Mouse (Mus musculus): ENCODE data around the gene Rflna.
A peak's percentile ranks its signal among the peaks of the same experiment; 100 is the strongest.

Rflna gene

GRCm38 (mm10) chr5:125002969-125003872, at the start of gene Rflna:
Rflna (plus strand) TSS chr5:125003221.
- peak; percentile 77 for DNase-seq (ENCODE audit: low spot score)

GRCm38 (mm10) chr5:124954404-124955305, 48.4 kb upstream of the Rflna start:
- DNase-seq (ENCODE audit: low spot score), result no peak

GRCm38 (mm10) chr5:124957491-124957890, 45.5 kb upstream of the Rflna start:
- DNase-seq (ENCODE audit: low spot score), result no peak

GRCm38 (mm10) chr5:124959099-124959498, 43.9 kb upstream of the Rflna start:
- no peak for DNase-seq (ENCODE audit: low spot score)

- DNase-seq (ENCODE audit: low spot score), result peak; percentile 60
These were observed 42.7 kb upstream of the Rflna start for GRCm38 (mm10) chr5:124960131-124960901.

- no peak for DNase-seq (ENCODE audit: low spot score)
These were observed 41.6 kb upstream of the Rflna start for GRCm38 (mm10) chr5:124961433-124961832.

GRCm38 (mm10) chr5:124962761-124963160, 40.3 kb upstream of the Rflna start:
- no peak for DNase-seq (ENCODE audit: low spot score)

GRCm38 (mm10) chr5:124963806-124964672, 39.0 kb upstream of the Rflna start:
- peak; percentile 83 for DNase-seq (ENCODE audit: low spot score)

GRCm38 (mm10) chr5:124966622-124967332, 36.2 kb upstream of the Rflna start:
- no peak for DNase-seq (ENCODE audit: low spot score)

- DNase-seq (ENCODE audit: low spot score), result peak; percentile 70
These were observed 33.2 kb upstream of the Rflna start for GRCm38 (mm10) chr5:124969790-124970189.

- no peak for DNase-seq (ENCODE audit: low spot score)
These were observed 16.8 kb upstream of the Rflna start for GRCm38 (mm10) chr5:124986222-124986621.

GRCm38 (mm10) chr5:124986656-124987055, 16.4 kb upstream of the Rflna start:
- no peak for DNase-seq (ENCODE audit: low spot score)

- DNase-seq (ENCODE audit: low spot score), result no peak
These were observed 13.3 kb upstream of the Rflna start for GRCm38 (mm10) chr5:124989724-124990123.

- no peak for DNase-seq (ENCODE audit: low spot score)
These were observed 10.7 kb upstream of the Rflna start for GRCm38 (mm10) chr5:124992323-124992722.

- no peak for DNase-seq (ENCODE audit: low spot score)
These were observed 10.1 kb upstream of the Rflna start for GRCm38 (mm10) chr5:124992891-124993290.

- no peak for DNase-seq (ENCODE audit: low spot score)
These were observed 6.2 kb upstream of the Rflna start for GRCm38 (mm10) chr5:124996816-124997215.

- DNase-seq (ENCODE audit: low spot score), result no peak
These were observed 5.1 kb upstream of the Rflna start for GRCm38 (mm10) chr5:124997913-124998312.

- peak; percentile 64 for DNase-seq (ENCODE audit: low spot score)
These were observed 2.2 kb upstream of the Rflna start for GRCm38 (mm10) chr5:125000756-125001250.

GRCm38 (mm10) chr5:125003873-125004255, 843 bp downstream of the Rflna start:
- no peak for DNase-seq (ENCODE audit: low spot score)
